Mouse (Mus musculus) limb, embryonic 10.5 days (tissue): ENCODE results near the gene Unk. TPM values are rescaled to one million over a fixed set of nuclear protein-coding genes. Genes with fewer than 3 reads are reported as not detected.

Source experiments
- DNase-seq: peaks from one replicate; pipeline ENCODE4 v3.0.0-alpha.2; 2017; ENCODE audit warnings: low spot score
- H3K27ac ChIP-seq: fragments of 300-500 bp; sonication (generic); 2 replicates; pipeline ENCODE4 v1.5.1; 2016; ENCODE audit warnings: mild to moderate bottlenecking
- H3K27me3 ChIP-seq: fragments of 300-500 bp; sonication (generic); 2 replicates; pipeline ENCODE4 v1.6.1; 2016; ENCODE audit warnings: low read depth, mild to moderate bottlenecking; ENCODE audit not compliant: poor library complexity, severe bottlenecking
- H3K36me3 ChIP-seq: fragments of 300-500 bp; sonication (generic); 2 replicates; pipeline ENCODE4 v1.6.1; 2016; ENCODE audit warnings: mild to moderate bottlenecking, moderate library complexity
- H3K4me1 ChIP-seq: fragments of 300-500 bp; sonication (generic); 2 replicates; pipeline ENCODE4 v1.6.1; 2016
- H3K4me3 ChIP-seq: fragments of 300-500 bp; sonication (generic); 2 replicates; pipeline ENCODE4 v1.5.1; 2016; ENCODE audit warnings: mild to moderate bottlenecking, moderate library complexity
- H3K9me3 ChIP-seq: fragments of 300-500 bp; sonication (generic); replicated peaks from 2 replicates; pipeline ENCODE4 v1.6.1; 2016; ENCODE audit warnings: mild to moderate bottlenecking
- WGBS: fragments of 180-500 bp; shearing (Covaris S2); methylation state at CpG from one replicate; pipeline ENCODE4 v1.1.7; 2016; 5-methylcytosine and 5-hydroxymethylcytosine counted together
- polyA plus RNA-seq: library from polyadenylated mRNA; unstranded; fragments of >200 nt; fragmentation: Nextera tagmentation; extraction: Ambion mirVana; gene quantifications from 2 replicates; pipeline ENCODE4 v1.2.1, GENCODE M21; 2016

Gene Unk
- polyA plus RNA-seq, 1 experiment from 2014 or later: 53.2 TPM

DNA sequence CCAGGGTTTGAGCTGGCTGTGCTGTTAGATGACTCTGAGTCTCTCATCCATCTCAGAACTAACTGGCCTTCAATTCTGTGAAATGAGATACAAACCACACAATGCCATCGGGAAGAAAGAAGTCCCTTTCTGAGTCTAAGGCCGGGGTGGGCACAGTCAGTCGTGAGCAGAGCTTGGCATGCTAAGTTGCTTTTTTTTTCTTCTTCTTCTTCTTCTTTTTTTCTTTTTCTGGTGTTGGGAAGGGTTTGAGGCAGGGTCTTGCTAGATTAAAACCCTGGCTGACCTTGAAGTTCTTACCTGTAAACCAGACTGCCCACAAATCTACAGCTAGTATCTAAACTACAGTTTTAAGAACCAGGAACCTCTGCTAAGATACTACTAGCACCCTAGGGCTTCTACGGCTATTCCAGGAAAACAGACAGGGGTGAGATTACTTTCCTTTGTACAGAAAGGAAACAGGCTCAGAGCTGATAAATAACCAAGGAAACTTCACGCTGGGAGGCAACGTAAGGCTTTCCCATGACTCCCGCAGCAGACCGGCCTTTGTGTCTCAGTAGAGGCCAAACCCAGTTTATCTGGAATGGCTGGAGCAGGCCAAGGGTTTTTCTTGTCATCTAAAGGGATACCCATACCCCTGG lies 25.8 kb upstream of the Unk start:
- Histone ChIP-seq H3K9me3 (no peaks in the 10 kb centered on the region), H3K27ac (peak overlapping the region; percentile 78), H3K4me3 (peak overlapping the region; percentile 50), H3K36me3 (peaks cover 28% of the 10 kb centered on the region), H3K27me3 (peaks cover 14% of the 10 kb centered on the region; the same call in 1 of the 2 replicates), H3K4me1 (peaks cover 41% of the 10 kb centered on the region)
- WGBS: 51% methylated on average over 8 of the region's 8 CpGs
- DNase-seq: no peak

DNA sequence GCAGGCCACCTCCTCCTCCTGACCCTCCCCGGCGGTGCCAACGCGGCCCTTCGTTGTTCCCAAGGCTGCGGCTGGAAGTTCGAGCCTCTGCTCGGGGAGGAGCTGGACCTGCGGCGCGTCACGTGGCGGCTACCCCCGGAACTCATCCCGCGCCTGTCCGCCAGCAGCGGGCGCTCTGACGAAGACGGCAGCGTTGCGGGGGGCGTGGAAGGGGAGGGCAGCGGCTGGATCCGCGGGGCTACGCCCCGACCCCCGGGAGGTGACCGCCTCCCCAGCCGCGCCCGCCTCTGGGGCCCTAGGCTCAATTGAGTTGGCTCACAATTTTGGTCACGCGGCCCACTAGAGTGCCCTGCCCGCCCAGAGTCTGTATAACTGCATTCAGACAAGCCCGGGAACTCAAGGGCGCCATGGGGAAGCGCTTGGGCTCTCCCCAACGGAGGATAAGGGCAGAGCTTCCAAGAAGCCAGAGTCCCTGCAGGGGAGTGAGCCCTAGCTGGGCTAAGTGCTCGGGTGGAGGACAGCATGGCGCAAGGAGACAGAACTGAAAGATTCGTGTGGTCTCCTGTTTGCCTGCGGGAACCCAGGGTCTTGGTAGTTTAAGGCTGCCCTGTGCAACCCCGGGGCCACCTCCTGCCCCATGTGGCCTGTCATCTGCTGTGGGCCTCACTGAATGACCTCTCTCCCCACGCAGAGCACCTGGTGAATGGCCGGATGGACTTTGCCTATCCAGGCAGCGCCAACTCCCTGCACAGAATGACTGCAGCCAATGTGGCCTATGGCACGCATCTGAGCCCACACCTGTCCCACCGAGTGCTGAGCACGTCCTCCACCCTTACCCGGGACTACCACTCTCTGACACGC lies 25.1 kb upstream of the Unk start:
- H3K4me3 ChIP-seq: peak overlapping the region; percentile 50
- peak overlapping the region; percentile 78 for H3K27ac ChIP-seq
- H3K9me3 ChIP-seq: no peaks in the 10 kb centered on the region
- WGBS: 6% methylated on average over 54 of the region's 54 CpGs
- peaks cover 36% of the 10 kb centered on the region for H3K36me3 ChIP-seq
- peak; percentile 89 for DNase-seq
- H3K4me1 ChIP-seq: peaks cover 42% of the 10 kb centered on the region
- H3K27me3 ChIP-seq: peaks cover 10% of the 10 kb centered on the region; the same call in 1 of the 2 replicates

DNA sequence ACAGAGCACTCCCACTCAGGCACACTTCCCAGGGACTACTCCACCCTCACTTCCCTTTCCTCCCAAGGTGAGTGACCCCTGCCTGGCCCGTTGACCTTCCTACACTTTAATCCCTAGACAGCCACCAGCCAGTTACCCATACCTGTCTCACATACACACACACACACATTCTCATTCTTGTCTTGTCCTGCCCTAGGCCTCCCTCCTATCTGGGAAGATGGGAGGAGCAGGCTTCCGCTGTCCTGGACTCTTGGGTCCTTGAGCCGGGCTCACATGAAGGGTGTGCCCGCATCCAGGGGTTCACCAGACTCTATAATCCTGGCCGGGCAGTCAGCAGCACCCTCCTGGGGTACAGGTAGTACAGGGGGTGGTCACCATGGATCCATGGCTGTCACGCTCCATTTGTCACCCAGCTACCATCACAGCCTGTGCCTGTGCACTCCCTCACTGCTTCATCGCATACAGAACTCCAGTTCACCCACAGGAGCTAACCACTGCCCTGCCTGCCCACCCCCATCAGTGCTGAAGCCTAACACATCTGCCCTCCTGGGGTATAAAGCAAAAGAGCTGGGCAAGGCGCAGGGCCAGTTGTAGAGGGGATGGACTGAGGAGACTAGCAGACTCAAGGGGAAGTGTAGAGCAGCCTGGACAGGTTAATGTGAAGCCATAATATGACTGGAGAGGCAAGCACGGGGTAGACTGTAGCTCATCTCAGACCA lies 24.3 kb upstream of the Unk start:
- no peak for DNase-seq
- peaks cover 43% of the 10 kb centered on the region for H3K36me3 ChIP-seq
- 68% methylated on average over 9 of the region's 9 CpGs for WGBS
- H3K9me3 ChIP-seq: no peaks in the 10 kb centered on the region
- 0 out of 2 replicates have a peak, but pooled peaks cover 2% of the 10 kb centered on the region for H3K27me3 ChIP-seq
- H3K27ac ChIP-seq: peak overlapping the region; percentile 78
- H3K4me3 ChIP-seq: peak overlapping the region; percentile 50
- peaks cover 41% of the 10 kb centered on the region for H3K4me1 ChIP-seq

DNA sequence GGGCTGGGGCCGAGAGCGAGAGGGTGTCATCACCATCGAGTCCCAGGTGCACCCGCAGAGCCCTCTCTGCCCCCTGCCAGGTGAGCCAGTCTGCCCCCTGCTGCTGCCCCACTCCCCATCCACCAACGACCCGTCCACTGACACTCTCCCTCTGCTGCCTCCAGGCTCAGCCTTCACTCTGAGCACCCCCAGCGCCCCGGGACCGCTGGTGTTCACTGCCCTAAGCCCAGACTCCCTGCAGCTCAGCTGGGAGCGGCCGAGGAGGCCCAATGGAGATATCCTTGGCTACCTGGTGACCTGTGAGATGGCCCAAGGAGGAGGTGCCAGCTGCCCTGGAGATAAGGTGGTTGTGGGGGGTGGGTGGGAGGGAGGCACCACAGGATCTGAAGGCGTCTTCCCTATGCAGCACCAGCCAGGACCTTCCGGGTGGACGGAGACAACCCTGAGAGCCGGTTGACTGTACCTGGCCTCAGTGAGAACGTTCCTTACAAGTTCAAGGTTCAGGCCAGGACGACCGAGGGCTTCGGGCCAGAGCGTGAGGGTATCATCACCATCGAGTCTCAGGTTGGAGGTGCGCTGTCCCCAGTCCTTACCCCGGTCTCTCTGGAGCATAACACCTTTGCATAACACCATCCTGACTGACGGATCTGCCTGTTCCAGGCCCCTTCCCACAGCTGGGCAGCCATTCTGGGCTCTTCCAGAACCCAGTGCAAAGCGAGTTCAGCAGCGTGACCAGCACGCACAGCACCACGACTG lies 22.8 kb upstream of the Unk start:
- Histone ChIP-seq H3K9me3 (no peaks in the 10 kb centered on the region), H3K27ac (no peak overlapping the region), H3K36me3 (peaks cover 45% of the 10 kb centered on the region), H3K4me1 (peaks cover 55% of the 10 kb centered on the region), H3K4me3 (0 out of 2 replicates have a peak overlapping the region, but pooled peaks have one; percentile 9), H3K27me3 (no peaks in the 10 kb centered on the region)
- DNase-seq: no peak
- WGBS: 88% methylated on average over 28 of the region's 28 CpGs

DNA sequence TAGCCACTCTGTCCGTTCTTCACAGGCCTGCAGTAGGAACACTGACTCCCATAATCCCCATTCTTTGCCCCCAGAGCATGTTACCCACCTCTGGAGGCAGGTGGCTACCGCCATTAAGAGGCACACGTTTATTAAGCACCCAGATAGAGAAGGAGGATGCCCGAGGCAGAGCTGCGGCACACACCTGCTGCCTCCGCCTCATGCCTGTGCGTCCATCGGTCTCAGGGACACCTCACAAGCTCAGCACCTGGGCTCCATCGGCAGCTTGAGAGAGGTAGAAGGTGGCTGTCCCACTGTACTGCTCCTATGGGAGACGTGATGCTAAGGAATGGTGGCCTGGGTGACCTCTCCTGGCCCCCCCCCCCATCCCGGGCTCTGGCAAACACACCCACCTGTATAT lies 21.7 kb upstream of the Unk start:
- Histone ChIP-seq H3K27me3 (no peaks in the 10 kb centered on the region), H3K36me3 (peaks cover 45% of the 10 kb centered on the region), H3K4me1 (peaks cover 66% of the 10 kb centered on the region)

DNA sequence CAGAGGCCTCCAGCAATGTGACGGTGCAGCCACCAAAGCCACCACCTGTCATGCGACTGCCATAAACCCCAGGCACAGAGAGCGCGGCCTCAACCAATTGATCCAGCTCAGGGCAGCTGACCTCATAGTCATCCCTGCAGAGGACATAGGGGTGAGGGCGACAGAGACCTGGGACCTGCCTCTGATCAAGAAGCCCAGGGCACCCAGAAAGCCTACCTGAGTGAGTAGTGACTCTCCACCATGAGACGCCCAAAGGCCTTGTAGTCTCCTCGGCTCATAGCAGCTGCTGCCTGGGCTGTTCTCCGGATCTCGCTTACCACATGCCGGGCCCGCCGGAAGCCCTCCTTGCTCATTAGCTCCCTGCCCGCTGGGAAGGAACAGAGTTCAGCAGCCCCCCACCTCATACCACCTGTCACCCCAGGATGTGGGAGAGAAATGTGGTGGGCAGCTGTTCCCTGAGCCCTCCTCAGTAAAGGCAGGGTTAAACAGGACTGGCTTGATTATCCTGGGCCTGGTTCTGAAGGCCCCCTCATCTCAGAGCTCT lies 21.2 kb upstream of the Unk start:
- no peaks in the 10 kb centered on the region for H3K9me3 ChIP-seq
- peaks cover 45% of the 10 kb centered on the region for H3K36me3 ChIP-seq
- 87% methylated on average over 13 of the region's 13 CpGs for WGBS
- peaks cover 66% of the 10 kb centered on the region for H3K4me1 ChIP-seq
- H3K27ac ChIP-seq: peak overlapping the region; percentile 27; the same call in 1 of the 2 replicates
- no peak for DNase-seq
- H3K4me3 ChIP-seq: no peak overlapping the region
- H3K27me3 ChIP-seq: no peaks in the 10 kb centered on the region

More for the DNA sequence above, 21.7 kb upstream of the Unk start:
- Histone ChIP-seq H3K27ac (no peak overlapping the region), H3K4me3 (no peak overlapping the region), H3K9me3 (no peaks in the 10 kb centered on the region)
- WGBS: 93% methylated on average over 11 of the region's 11 CpGs
- no peak for DNase-seq

DNA sequence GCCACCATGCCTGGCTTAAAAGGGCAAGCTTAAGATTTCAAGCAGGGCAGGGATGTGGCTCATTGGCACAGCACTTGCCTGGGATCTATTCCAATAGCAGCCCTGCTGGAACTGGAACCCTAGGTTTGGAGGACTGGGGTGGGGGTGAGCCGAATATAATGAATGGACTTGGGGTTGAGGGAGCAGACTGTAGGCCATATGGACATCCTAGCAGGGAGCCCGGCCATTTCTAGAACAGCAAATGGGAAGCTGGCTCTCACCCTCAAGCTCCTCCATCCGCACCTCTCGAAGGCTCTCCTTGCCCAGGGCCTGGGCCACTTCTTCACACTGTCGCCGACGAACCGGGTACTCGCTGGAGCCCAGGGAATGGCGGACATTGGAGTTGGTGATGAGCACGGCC lies 20.5 kb upstream of the Unk start:
- 0 out of 2 replicates have a peak overlapping the region, but pooled peaks have one; percentile 27 for H3K27ac ChIP-seq
- no peak overlapping the region for H3K4me3 ChIP-seq
- no peaks in the 10 kb centered on the region for H3K27me3 ChIP-seq
- 92% methylated on average over 11 of the region's 11 CpGs for WGBS
- no peaks in the 10 kb centered on the region for H3K9me3 ChIP-seq
- H3K36me3 ChIP-seq: peaks cover 45% of the 10 kb centered on the region
- DNase-seq: no peak
- H3K4me1 ChIP-seq: peaks cover 62% of the 10 kb centered on the region

DNA sequence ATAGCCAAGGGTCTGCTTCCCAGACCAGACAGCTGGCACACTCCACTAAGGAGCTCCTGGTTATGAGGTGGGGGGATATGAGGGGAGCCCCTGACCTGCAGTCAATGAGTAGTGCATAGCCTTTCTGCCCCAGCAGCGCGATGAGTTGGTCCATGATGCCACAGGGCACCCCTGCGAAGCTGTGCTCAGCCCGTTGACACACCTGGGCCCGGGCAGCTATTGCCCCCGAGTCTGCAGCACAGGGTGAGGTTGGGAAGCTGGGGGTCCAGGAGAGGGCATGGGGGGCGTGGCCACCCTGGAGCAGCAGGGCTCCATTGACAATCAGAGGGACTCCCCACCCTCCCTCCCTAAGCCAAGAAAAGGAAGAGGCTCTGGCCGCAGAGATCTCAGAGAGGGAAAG lies 20.0 kb upstream of the Unk start:
- peaks cover 45% of the 10 kb centered on the region for H3K36me3 ChIP-seq
- WGBS: 94% methylated on average over 8 of the region's 8 CpGs
- no peaks in the 10 kb centered on the region for H3K27me3 ChIP-seq
- no peak for DNase-seq
- H3K4me1 ChIP-seq: peaks cover 60% of the 10 kb centered on the region
- H3K27ac ChIP-seq: no peak overlapping the region
- H3K4me3 ChIP-seq: no peak overlapping the region
- H3K9me3 ChIP-seq: no peaks in the 10 kb centered on the region

DNA sequence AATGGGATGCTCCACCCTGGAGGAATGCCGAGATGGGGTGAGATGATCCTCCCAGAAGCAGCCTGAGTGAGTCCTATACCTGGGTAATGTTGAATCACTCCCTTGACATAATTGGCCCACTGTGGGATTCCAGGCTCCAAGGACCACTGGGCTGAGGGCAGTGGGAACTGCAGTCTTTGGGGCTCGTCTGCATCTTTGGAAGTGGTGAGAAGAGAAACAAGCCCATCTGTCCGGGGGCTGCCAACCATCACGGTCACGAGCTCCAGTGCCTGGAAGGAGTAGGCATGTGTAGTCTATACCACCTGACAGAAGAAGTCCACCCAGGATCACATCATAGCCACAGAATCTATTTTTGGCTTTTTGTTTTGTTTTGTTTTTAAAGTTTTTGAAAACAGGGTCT lies 19.2 kb upstream of the Unk start:
- Histone ChIP-seq H3K27me3 (no peaks in the 10 kb centered on the region), H3K36me3 (peaks cover 45% of the 10 kb centered on the region), H3K27ac (no peak overlapping the region), H3K4me1 (peaks cover 52% of the 10 kb centered on the region), H3K4me3 (0 out of 2 replicates have a peak overlapping the region, but pooled peaks have one; percentile 73), H3K9me3 (no peaks in the 10 kb centered on the region)
- WGBS: 88% methylated on average over 5 of the region's 5 CpGs
- DNase-seq: no peak

DNA sequence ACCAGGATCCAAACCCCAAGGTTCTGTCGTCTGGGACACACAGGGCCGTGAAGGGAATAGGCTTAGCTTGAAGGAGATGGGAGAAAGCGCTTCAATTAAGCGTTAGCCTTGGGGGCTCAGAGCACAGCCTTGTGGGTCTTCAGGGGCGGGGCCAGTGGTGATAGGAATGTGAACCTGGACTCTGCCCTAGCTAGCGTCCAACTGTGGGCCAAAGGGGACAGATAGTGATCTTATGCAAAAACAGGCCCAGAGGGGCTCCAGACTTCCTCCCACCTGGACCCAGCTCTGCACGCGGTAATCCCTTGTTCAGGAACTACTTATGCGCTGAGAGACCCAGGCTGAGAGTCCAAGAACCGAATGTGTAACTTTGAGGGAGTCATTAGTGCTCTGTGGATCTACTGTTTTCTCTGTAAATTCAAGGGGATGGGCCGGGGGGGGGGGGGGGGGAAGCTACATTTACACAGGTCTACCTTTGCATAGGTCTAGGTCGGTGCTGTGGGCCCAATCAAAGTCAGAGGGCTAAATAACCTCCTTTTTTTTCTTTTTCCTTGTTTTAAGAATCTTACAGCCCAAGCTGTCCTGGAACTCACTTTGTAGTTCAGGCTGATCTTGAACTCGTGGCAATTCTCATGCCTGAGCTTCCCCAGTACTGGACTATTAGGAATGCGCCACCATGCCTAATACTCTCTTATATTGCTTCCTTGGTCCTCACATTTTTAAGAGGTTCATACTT lies 18.4 kb upstream of the Unk start:
- Histone ChIP-seq H3K36me3 (peaks cover 42% of the 10 kb centered on the region), H3K4me3 (peak overlapping the region; percentile 73), H3K27ac (peak overlapping the region; percentile 94), H3K27me3 (no peaks in the 10 kb centered on the region), H3K4me1 (peaks cover 49% of the 10 kb centered on the region), H3K9me3 (no peaks in the 10 kb centered on the region)
- DNase-seq: no peak
- WGBS: 23% methylated on average over 14 of the region's 14 CpGs

DNA sequence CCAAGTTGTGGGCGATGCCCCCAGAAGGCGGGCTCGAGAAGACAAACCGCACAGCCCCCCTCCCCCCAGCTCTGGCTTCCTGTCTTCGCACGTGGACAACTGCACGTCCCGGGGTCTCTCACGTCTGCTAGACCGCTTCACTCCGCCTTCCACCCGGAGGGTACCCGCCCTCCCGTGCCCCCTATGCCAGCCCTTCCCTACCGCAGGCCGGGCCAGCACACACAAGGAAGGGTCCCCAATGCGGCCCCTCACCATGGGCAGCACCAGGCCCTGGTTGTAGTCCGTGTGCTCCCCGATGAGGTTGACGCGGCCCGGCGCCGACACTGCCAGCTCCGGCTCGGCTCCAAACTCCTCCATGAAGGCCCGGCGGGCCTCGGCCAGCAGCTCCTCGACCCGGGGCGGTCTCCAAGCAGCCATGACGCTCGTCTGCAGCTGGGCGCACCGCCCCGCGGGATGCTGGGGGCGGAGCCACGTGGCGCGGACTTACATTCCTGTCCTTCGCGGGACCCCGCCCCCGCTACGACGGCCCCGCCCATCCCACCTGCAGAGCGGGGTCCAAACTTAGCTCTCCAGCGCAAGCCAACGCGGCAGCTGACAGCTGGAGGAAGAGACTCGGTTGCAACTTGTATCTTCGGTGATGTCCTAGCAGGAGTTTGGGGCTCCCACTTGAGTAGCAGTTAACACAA lies 17.7 kb upstream of the Unk start, which contains the start of gene Galk1:
Gene Galk1, minus strand, starts transcription at position 458 of the 686 bp plus-strand sequence.
- whole genome bisulfite sequencing: under 1% methylated on average over 55 of the region's 55 CpGs
- peaks cover 34% of the 10 kb centered on the region for H3K36me3 ChIP-seq
- peak; percentile 94 for DNase-seq
- peaks cover 44% of the 10 kb centered on the region for H3K4me1 ChIP-seq
- peak within 1 kb of the TSS; percentile 94 for H3K27ac ChIP-seq
- peak within 1 kb of the TSS; percentile 73 for H3K4me3 ChIP-seq
- H3K27me3 ChIP-seq: no peaks in the 10 kb centered on the region
- no peaks in the 10 kb centered on the region for H3K9me3 ChIP-seq
